Mouse (Mus musculus): ENCODE results near the gene Tnnc1. TPM values are rescaled to one million over a fixed set of nuclear protein-coding genes. Genes with fewer than 3 reads are reported as not detected.
A peak's percentile ranks its signal among the peaks of the same experiment; 100 is the strongest.

Tnnc1 gene
- polyA plus RNA-seq, 1 experiment from 2014 or later: 8.9 TPM

GRCm38 (mm10) chr14:31250222-31251083, 42.3 kb downstream of the Tnnc1 start:
- WGBS: 23% methylated on average over 38 of the region's 38 CpGs
- H3K27ac ChIP-seq (ENCODE audit: low read depth, low read length): peak overlapping the region; percentile 82
- H3K4me3 ChIP-seq (ENCODE audit: low read depth, low read length): peak overlapping the region; percentile 96
- peak overlapping the region; percentile 80 for H3K4me2 ChIP-seq (replicated peaks; ENCODE audit: low read depth, low read length)
- ATAC-seq (ENCODE audit: low FRiP score): peak; percentile 23; the same call in 1 of the 2 replicates
- H3K27me3 ChIP-seq (ENCODE audit: control insufficient read depth, insufficient read depth, low read length): no peaks in the 10 kb centered on the region
- no peak for DNase-seq (ENCODE audit: low spot score)
- no peaks in the 10 kb centered on the region for H3K9me3 ChIP-seq (ENCODE audit: control insufficient read depth, low read length)
- H3K36me3 ChIP-seq (ENCODE audit: control insufficient read depth, insufficient read depth, low read length): peaks cover 4% of the 10 kb centered on the region; the same call in 1 of the 2 replicates
- peak overlapping the region; percentile 98 for H3K9ac ChIP-seq (ENCODE audit: low read depth, low read length)
- H3K4me1 ChIP-seq (replicated peaks; ENCODE audit: control insufficient read depth, insufficient read depth, low read length): no peaks in the 10 kb centered on the region; the same call in 1 of the 2 replicates

DNA sequence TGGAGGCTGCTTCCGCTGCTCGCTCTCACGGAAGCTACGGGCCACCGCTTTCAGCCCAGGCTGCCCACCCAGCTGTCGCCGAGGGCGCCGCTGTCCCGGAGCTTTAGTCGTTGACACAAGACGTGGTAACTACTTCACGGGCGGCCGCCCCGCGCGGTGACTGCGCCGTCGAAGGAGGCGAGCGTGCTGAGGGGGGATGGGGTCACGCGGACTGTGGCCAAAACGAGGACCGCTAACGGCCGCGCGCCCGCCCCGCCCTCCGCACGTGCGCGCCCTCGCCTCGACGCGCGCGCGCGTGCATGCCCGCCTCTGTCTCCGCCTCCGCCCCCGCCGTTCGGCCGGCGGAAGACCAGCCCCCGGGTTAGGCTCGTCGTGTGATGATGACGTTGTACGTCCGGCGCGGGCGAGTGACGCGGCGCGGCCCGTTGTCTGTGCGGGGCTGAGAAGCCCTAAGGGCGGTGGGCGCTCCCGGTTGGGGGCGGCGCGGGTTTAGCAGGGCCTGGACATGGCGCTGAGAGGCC, 43.0 kb downstream of the Tnnc1 start, which contains the start of the genes Phf7 and Bap1:
Gene Phf7, minus strand, starts transcription at position 234 of the 521 bp plus-strand sequence.
Gene Bap1, plus strand, starts transcription at position 367 of the 521 bp plus-strand sequence.
- H3K9ac ChIP-seq (ENCODE audit: low read depth, low read length): peak within 1 kb of the TSS; percentile 98
- under 1% methylated on average over 70 of the region's 75 CpGs for WGBS

DNA sequence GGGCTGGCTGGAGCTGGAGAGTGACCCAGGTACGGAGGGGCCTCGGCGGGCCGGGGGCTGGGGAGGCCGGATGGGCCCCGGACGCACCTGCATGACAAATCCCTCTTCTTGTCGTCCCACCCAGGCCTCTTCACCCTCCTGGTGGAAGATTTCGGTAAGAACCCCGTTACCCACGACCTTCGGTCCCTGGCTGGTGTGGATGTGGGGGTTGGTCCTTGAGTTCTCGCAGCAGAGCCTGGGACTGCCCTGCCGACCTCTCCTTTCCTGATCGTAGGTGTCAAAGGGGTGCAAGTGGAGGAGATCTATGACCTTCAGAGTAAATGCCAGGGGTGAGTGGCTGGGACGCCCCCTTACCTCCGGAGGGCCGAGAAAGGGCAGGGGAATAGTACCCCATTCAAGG, 43.5 kb downstream of the Tnnc1 start:
- DNase-seq (ENCODE audit: low spot score) (no peak), ATAC-seq (ENCODE audit: low FRiP score) (peak; percentile 76; the same call in 1 of the 2 replicates)
- no peaks in the 10 kb centered on the region; the same call in 1 of the 2 replicates for H3K4me1 ChIP-seq (replicated peaks; ENCODE audit: control insufficient read depth, insufficient read depth, low read length)
- H3K9me3 ChIP-seq (ENCODE audit: control insufficient read depth, low read length): no peaks in the 10 kb centered on the region
- no peaks in the 10 kb centered on the region for H3K27me3 ChIP-seq (ENCODE audit: control insufficient read depth, insufficient read depth, low read length)
- H3K4me2 ChIP-seq (replicated peaks; ENCODE audit: low read depth, low read length): peak overlapping the region; percentile 80
- H3K27ac ChIP-seq (ENCODE audit: low read depth, low read length): no peak overlapping the region
- WGBS: 2% methylated on average over 18 of the region's 18 CpGs
- peak overlapping the region; percentile 98 for H3K9ac ChIP-seq (ENCODE audit: low read depth, low read length)
- peaks cover 8% of the 10 kb centered on the region; the same call in 1 of the 2 replicates for H3K36me3 ChIP-seq (ENCODE audit: control insufficient read depth, insufficient read depth, low read length)
- H3K4me3 ChIP-seq (ENCODE audit: low read depth, low read length): peak overlapping the region; percentile 96

More for the DNA sequence above, 43.0 kb downstream of the Tnnc1 start, which contains the start of the genes Phf7 and Bap1:
- H3K4me1 ChIP-seq (replicated peaks; ENCODE audit: control insufficient read depth, insufficient read depth, low read length): no peaks in the 10 kb centered on the region; the same call in 1 of the 2 replicates
- H3K4me3 ChIP-seq (ENCODE audit: low read depth, low read length): peak within 1 kb of the TSS; percentile 96
- peak within 1 kb of the TSS; percentile 80 for H3K4me2 ChIP-seq (replicated peaks; ENCODE audit: low read depth, low read length)
- ATAC-seq (ENCODE audit: low FRiP score): peak; percentile 92
- peak; percentile 99 for DNase-seq (ENCODE audit: low spot score)
- H3K27ac ChIP-seq (ENCODE audit: low read depth, low read length): peak within 1 kb of the TSS; percentile 82
- H3K9me3 ChIP-seq (ENCODE audit: control insufficient read depth, low read length): no peaks in the 10 kb centered on the region
- H3K27me3 ChIP-seq (ENCODE audit: control insufficient read depth, insufficient read depth, low read length): no peaks in the 10 kb centered on the region
- H3K36me3 ChIP-seq (ENCODE audit: control insufficient read depth, insufficient read depth, low read length): peaks cover 4% of the 10 kb centered on the region; the same call in 1 of the 2 replicates

- no peaks in the 10 kb centered on the region for H3K9me3 ChIP-seq (ENCODE audit: control insufficient read depth, low read length)
- no peak overlapping the region for H3K27ac ChIP-seq (ENCODE audit: low read depth, low read length)
- ATAC-seq (ENCODE audit: low FRiP score) (no peak), DNase-seq (ENCODE audit: low spot score) (no peak)
- peaks cover 13% of the 10 kb centered on the region; the same call in 1 of the 2 replicates for H3K36me3 ChIP-seq (ENCODE audit: control insufficient read depth, insufficient read depth, low read length)
- peak overlapping the region; percentile 98 for H3K9ac ChIP-seq (ENCODE audit: low read depth, low read length)
- peak overlapping the region; percentile 80 for H3K4me2 ChIP-seq (replicated peaks; ENCODE audit: low read depth, low read length)
- no peaks in the 10 kb centered on the region for H3K27me3 ChIP-seq (ENCODE audit: control insufficient read depth, insufficient read depth, low read length)
- WGBS: 88% methylated on average over 5 of the region's 5 CpGs
- no peaks in the 10 kb centered on the region; the same call in 1 of the 2 replicates for H3K4me1 ChIP-seq (replicated peaks; ENCODE audit: control insufficient read depth, insufficient read depth, low read length)
- H3K4me3 ChIP-seq (ENCODE audit: low read depth, low read length): peak overlapping the region; percentile 96
These were observed 44.0 kb downstream of the Tnnc1 start for GRCm38 (mm10) chr14:31252091-31252490.

GRCm38 (mm10) chr14:31258476-31259050, 50.5 kb downstream of the Tnnc1 start:
- Histone ChIP-seq H3K4me1 (replicated peaks; ENCODE audit: control insufficient read depth, insufficient read depth, low read length) (no peaks in the 10 kb centered on the region), H3K9me3 (ENCODE audit: control insufficient read depth, low read length) (no peaks in the 10 kb centered on the region), H3K4me2 (replicated peaks; ENCODE audit: low read depth, low read length) (no peak overlapping the region), H3K36me3 (ENCODE audit: control insufficient read depth, insufficient read depth, low read length) (peaks cover 30% of the 10 kb centered on the region), H3K27me3 (ENCODE audit: control insufficient read depth, insufficient read depth, low read length) (no peaks in the 10 kb centered on the region), H3K4me3 (ENCODE audit: low read depth, low read length) (no peak overlapping the region), H3K27ac (ENCODE audit: low read depth, low read length) (no peak overlapping the region), H3K9ac (ENCODE audit: low read depth, low read length) (no peak overlapping the region)
- 95% methylated on average over 14 of the region's 14 CpGs for WGBS
- ATAC-seq (ENCODE audit: low FRiP score) (no peak), DNase-seq (ENCODE audit: low spot score) (no peak)

GRCm38 (mm10) chr14:31260374-31260773, 52.3 kb downstream of the Tnnc1 start:
- Histone ChIP-seq H3K27ac (ENCODE audit: low read depth, low read length) (no peak overlapping the region), H3K4me2 (replicated peaks; ENCODE audit: low read depth, low read length) (no peak overlapping the region), H3K4me3 (ENCODE audit: low read depth, low read length) (no peak overlapping the region), H3K4me1 (replicated peaks; ENCODE audit: control insufficient read depth, insufficient read depth, low read length) (no peaks in the 10 kb centered on the region), H3K36me3 (ENCODE audit: control insufficient read depth, insufficient read depth, low read length) (peaks cover 27% of the 10 kb centered on the region), H3K27me3 (ENCODE audit: control insufficient read depth, insufficient read depth, low read length) (no peaks in the 10 kb centered on the region), H3K9me3 (ENCODE audit: control insufficient read depth, low read length) (no peaks in the 10 kb centered on the region), H3K9ac (ENCODE audit: low read depth, low read length) (no peak overlapping the region)
- ATAC-seq (ENCODE audit: low FRiP score) (no peak), DNase-seq (ENCODE audit: low spot score) (no peak)
- 95% methylated on average over 4 of the region's 4 CpGs for WGBS

- H3K36me3 ChIP-seq (ENCODE audit: control insufficient read depth, insufficient read depth, low read length): peaks cover 27% of the 10 kb centered on the region
- H3K4me2 ChIP-seq (replicated peaks; ENCODE audit: low read depth, low read length): no peak overlapping the region
- no peak overlapping the region for H3K4me3 ChIP-seq (ENCODE audit: low read depth, low read length)
- H3K4me1 ChIP-seq (replicated peaks; ENCODE audit: control insufficient read depth, insufficient read depth, low read length): no peaks in the 10 kb centered on the region
- no peak overlapping the region for H3K27ac ChIP-seq (ENCODE audit: low read depth, low read length)
- no peaks in the 10 kb centered on the region for H3K27me3 ChIP-seq (ENCODE audit: control insufficient read depth, insufficient read depth, low read length)
- no peak overlapping the region for H3K9ac ChIP-seq (ENCODE audit: low read depth, low read length)
- ATAC-seq (ENCODE audit: low FRiP score): no peak
- no peak for DNase-seq (ENCODE audit: low spot score)
- no peaks in the 10 kb centered on the region for H3K9me3 ChIP-seq (ENCODE audit: control insufficient read depth, low read length)
- 93% methylated on average over 9 of the region's 9 CpGs for WGBS
These were observed 52.8 kb downstream of the Tnnc1 start for GRCm38 (mm10) chr14:31260932-31261331.
